Mouse (Mus musculus) brain, embryonic 14.5 days (tissue): ENCODE measurements at regions not wholly inside any gene's neighbourhood (a gene's known extent, or its start where the extent isn't known, plus 50 kb on each side); places are given as distances from the start of the nearest gene placed in this dataset.

Experiments used
- CTCF ChIP-seq: fragments of 200-500 bp; IDR thresholded peaks from 2 replicates; pipeline ENCODE4 v1.5.1; 2012; ENCODE audit warnings: inconsistent platforms, mild to moderate bottlenecking, moderate library complexity, borderline replicate concordance; ENCODE audit not compliant: insufficient read depth, insufficient read length; ENCODE audit errors: extremely low read depth
- POLR2A ChIP-seq: fragments of 200-500 bp; IDR thresholded peaks from 2 replicates; pipeline ENCODE4 v1.6.1; 2012; ENCODE audit warnings: mild to moderate bottlenecking, inconsistent platforms, borderline replicate concordance; ENCODE audit not compliant: poor library complexity, insufficient read depth, insufficient read length, severe bottlenecking; ENCODE audit errors: extremely low read depth

DNA sequence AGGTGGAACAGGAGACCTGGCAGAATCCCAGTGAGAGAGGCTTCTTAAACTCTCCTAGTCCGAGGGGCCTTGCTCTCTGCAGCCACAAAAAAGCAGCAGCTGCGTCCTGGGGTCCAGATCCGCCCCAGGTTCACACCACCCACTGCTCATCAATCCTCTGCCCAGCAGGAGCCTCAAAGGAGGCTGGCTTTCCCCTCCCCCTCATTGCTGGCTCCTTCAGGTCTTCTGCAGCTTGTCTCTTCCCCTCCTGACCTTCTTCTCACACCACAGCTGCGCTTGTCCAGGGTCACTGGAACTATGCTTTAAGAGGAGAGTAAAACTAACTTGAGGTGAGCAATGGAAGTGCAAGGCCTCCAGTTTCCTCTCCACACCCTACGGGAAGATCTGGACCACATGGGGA, 50.0 kb upstream of the Mmp2 start:
- TF ChIP-seq POLR2A (no peak), CTCF (no peak)
